Mouse (Mus musculus): ENCODE measurements at regions not wholly inside any gene's neighbourhood (a gene's known extent, or its start where the extent isn't known, plus 50 kb on each side); places are given as distances from the start of the nearest gene placed in this dataset.

DNA sequence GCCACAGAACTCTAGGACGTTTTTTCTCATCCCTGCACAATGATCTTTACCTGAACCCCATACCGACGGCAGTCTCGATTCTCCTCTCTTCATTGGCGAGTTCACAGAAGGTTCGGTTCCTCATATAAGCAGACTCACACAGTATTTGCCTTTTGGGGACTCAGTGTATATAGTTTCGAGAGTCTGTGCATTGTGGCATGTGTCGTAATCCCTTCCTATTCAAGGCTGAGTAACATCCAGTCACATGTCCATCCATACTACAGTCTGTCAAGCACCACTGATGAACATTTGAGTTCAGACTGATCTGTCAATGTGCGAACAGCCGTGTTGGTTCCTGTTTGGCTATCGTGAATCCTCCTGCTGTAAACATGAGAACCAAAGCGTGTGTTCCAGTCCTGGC lies 156.6 kb downstream of the Tgfb2 start:
- no peak for TF ChIP-seq CTCF (IDR thresholded peaks at IDR 0.05; ENCODE audit: extremely low read depth, insufficient read depth, low read length)
- TF ChIP-seq POLR2A (IDR thresholded peaks at IDR 0.05; ENCODE audit: extremely low read depth, insufficient read depth, low read length) = no peak

All from cortical plate, adult 2 months (tissue).